Mouse (Mus musculus) MEL (cell line): Measurements from ENCODE around the gene Kmo.

Experiments used
- CTCF ChIP-seq, 3 experiments: IDR thresholded peaks in 2 of 3; conservative IDR thresholded peaks in 1 of 3; 2 replicates each; pipeline ENCODE4 v1.5.1; 2011 to 2012; ENCODE audit warnings: low read length in 3 of 3, low read depth in 2 of 3, mild to moderate bottlenecking in 2 of 3, improper control_type of control experiment in 1 of 3, inconsistent platforms in 1 of 3, mixed read lengths in 1 of 3, moderate library complexity in 1 of 3; ENCODE audit not compliant: control insufficient read depth in 1 of 3, insufficient read depth in 1 of 3, poor library complexity in 1 of 3, severe bottlenecking in 1 of 3
- EP300 ChIP-seq, 2 experiments: IDR thresholded peaks; 2 replicates each; pipeline ENCODE4 v1.6.1; 2011; ENCODE audit warnings: improper control_type of control experiment in 2 of 2, low read length in 2 of 2, low read depth in 1 of 2, mild to moderate bottlenecking in 1 of 2
- RCOR1 ChIP-seq: IDR thresholded peaks from 2 replicates; pipeline ENCODE4 v1.6.1; 2012; ENCODE audit warnings: low read depth, mild to moderate bottlenecking, inconsistent platforms, low read length, improper control_type of control experiment
- ZMIZ1 ChIP-seq: IDR thresholded peaks from 2 replicates; pipeline ENCODE4 v1.6.1; 2012; ENCODE audit warnings: low read depth, mild to moderate bottlenecking, inconsistent platforms, low read length, improper control_type of control experiment, moderate library complexity
- ZNF384 ChIP-seq: IDR thresholded peaks from 2 replicates; pipeline ENCODE4 v1.6.1; 2012; ENCODE audit warnings: low read depth, mild to moderate bottlenecking, inconsistent platforms, low read length, improper control_type of control experiment

DNA sequence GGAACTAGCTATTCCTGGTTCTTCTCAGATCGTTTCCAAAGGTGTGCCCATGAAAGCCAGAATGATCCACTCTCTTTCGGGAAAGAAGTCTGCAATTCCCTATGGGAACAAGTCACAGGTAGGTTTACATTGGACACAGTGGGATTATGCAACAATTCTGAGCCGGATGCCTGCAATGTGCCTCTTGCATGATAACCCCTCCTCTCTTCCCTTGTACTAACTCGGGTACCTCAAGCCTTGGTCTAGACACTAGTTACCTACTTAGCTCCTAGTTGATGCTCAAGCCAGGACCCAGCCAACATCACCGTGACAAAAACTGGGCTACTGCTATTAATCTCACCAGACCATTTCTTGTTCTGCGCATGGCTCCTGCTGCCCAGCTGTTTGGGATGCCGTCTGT, 18.9 kb downstream of the Kmo start:
- TF ChIP-seq ZNF384 = no peak
- no peak for TF ChIP-seq EP300 (IDR thresholded peaks at IDR 0.05; ENCODE audit: low read depth in 1 of 2, low read length in 2 of 2)
- no peak for TF ChIP-seq RCOR1
- no peak for TF ChIP-seq ZMIZ1
- TF ChIP-seq CTCF (IDR thresholded peaks at IDR 0.05 in 2 of 3, conservative IDR thresholded peaks at IDR 0.05 in 1 of 3; ENCODE audit: control insufficient read depth in 1 of 3, insufficient read depth in 1 of 3, low read depth in 2 of 3, low read length in 3 of 3, poor library complexity in 1 of 3, severe bottlenecking in 1 of 3) = no peak
